Mouse (Mus musculus): Measurements from ENCODE around the gene Dolpp1. TPM values are rescaled to one million over a fixed set of nuclear protein-coding genes. Genes with fewer than 3 reads are reported as not detected.

Gene Dolpp1
- 24.4 and 42.0 TPM in 2 replicates for polyA plus RNA-seq (2012; ENCODE audit: insufficient read depth, low replicate concordance)

DNA sequence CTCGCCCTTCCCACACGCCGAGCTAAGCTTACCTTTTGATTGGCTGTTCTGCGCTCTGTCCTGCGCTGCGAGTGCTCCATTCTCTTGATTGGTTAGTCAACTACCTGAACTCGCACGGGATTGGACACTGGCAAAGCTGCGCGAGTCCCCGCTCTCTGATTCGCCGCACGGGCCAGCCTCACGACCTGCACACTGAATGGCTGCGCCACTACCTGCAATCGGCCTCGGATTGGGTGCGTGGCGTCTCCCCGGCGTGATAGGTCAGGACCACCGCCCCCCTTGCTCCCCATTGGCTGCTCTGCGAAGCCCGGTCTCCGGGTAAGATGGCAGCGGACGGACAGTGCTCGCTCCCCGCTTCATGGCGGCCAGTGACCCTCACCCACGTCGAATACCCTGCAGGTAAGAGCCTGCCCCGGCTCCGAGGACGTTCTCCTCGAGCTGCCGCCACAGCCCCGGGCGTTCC is at the start of gene Dolpp1:
TSS of gene Dolpp1 (plus strand) at position 141 of the 463 bp plus-strand sequence.
- no peak for TF ChIP-seq GATA1 (IDR thresholded peaks at IDR 0.05; ENCODE audit: borderline replicate concordance, low read length)
- TF ChIP-seq FLI1 (IDR thresholded peaks at IDR 0.05; ENCODE audit: low read length), result no peak
- peaks cover 56% of the 10 kb centered on the region for H3K4me1 ChIP-seq

DNA sequence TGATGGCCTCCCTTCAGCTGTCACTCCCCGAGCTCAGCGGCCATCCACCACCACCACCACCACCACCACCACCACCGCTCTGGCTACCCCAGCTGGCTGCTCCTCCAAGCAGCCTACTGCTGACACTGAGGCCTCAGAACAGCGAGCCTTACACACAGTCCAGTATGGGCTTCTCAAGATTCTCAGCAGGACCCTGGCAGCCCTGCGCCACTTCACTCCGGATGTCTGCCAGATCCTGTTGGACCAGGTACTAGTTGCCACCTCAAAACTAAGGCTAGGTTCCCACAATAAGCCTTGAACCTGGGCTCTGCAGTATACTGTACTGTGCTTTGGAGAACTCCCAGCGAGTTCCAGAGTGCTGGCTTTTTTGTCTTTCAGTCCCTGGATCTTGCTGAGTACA is 49.5 kb upstream of the Dolpp1 start:
- no peaks in the 10 kb centered on the region for H3K9me3 ChIP-seq
- TF ChIP-seq FLI1 (IDR thresholded peaks at IDR 0.05; ENCODE audit: low read length), result no peak
- TF ChIP-seq GATA1 (IDR thresholded peaks at IDR 0.05; ENCODE audit: borderline replicate concordance, low read length), result no peak
- H3K36me3 ChIP-seq (replicated peaks; ENCODE audit: low read length), result peaks cover 99% of the 10 kb centered on the region

More for the DNA sequence above, at the start of gene Dolpp1:
- peaks cover 7% of the 10 kb centered on the region; the same call in 1 of the 2 replicates for H3K9me3 ChIP-seq
- no peaks in the 10 kb centered on the region for H3K27me3 ChIP-seq (replicated peaks)
- peak within 1 kb of the TSS; percentile 96 for H3K4me3 ChIP-seq (replicated peaks)
- H3K36me3 ChIP-seq (replicated peaks; ENCODE audit: low read length), result peaks cover 52% of the 10 kb centered on the region

DNA sequence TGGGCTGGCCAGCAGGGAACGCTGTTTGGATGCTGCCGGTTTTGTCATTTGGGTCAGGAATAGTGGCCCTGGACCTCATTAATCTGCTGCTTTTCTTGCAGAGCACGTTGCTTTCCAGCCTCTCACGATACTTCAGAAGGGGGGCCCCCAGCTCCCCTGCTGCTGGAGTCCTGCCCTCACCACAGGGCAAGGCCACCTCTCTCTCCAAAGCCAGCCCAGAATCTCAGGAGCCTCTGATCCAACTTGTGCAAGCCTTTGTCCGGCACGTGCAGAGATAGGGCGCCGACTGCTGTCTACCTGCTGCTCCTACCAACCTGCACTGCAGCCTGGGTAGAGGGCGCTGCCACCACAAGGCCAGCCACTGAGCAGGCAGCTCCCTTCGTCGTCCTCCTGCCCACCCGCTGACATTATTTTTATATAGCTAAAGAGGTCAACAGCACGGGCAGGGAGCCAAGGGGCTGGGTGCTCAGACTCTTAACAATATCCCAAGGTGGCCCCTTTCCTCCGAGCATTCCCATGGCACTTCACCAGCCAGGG is 48.4 kb upstream of the Dolpp1 start:
- Histone ChIP-seq H3K9me3 (no peaks in the 10 kb centered on the region), H3K4me1 (peaks cover 12% of the 10 kb centered on the region), H3K4me3 (replicated peaks) (no peak overlapping the region), H3K27me3 (replicated peaks) (no peaks in the 10 kb centered on the region), H3K36me3 (replicated peaks; ENCODE audit: low read length) (peaks cover 100% of the 10 kb centered on the region)
- no peak for TF ChIP-seq FLI1 (IDR thresholded peaks at IDR 0.05; ENCODE audit: low read length)
- TF ChIP-seq GATA1 (IDR thresholded peaks at IDR 0.05; ENCODE audit: borderline replicate concordance, low read length), result no peak

More for the DNA sequence above, 49.5 kb upstream of the Dolpp1 start:
- Histone ChIP-seq H3K27me3 (replicated peaks) (no peaks in the 10 kb centered on the region), H3K4me1 (peaks cover 11% of the 10 kb centered on the region), H3K4me3 (replicated peaks) (no peak overlapping the region)

DNA sequence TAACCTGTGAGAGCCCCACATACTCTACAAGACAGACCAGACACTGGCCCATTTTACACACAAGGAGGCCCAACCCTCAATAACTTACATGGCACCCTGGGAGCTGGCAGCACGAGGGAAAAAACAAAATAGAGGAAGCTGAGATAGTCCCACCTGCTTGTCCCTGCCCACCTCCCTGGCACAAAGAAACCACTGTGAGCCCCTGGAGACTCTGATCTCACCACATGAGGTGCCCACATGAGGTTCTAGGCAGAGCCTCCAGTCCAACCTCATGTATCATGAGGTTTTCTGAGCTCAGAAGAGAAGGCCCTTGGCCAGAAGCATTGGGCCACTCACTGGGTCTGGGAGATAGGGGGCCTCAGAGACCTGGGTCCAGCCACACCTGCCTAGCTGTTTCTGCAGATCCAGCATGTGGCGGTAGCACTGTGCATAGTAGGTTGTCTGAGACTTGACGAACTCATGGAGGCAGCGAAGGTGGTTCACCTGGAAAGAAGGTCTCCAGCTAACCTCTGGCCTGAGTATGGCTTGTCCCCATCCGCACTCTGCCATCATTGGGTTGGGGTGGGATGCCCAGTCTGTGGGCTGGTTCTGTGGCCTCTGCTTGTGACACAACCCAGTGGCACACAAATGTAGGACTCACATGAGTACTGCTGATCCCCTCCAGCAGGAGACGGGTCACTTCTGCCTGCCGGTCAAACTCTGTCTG is 45.9 kb upstream of the Dolpp1 start:
- Histone ChIP-seq H3K27me3 (replicated peaks) (no peaks in the 10 kb centered on the region), H3K9me3 (no peaks in the 10 kb centered on the region), H3K4me3 (replicated peaks) (no peak overlapping the region), H3K4me1 (peaks cover 36% of the 10 kb centered on the region), H3K36me3 (replicated peaks; ENCODE audit: low read length) (peaks cover 100% of the 10 kb centered on the region)
- TF ChIP-seq FLI1 (IDR thresholded peaks at IDR 0.05; ENCODE audit: low read length) (no peak), GATA1 (IDR thresholded peaks at IDR 0.05; ENCODE audit: borderline replicate concordance, low read length) (no peak)

DNA sequence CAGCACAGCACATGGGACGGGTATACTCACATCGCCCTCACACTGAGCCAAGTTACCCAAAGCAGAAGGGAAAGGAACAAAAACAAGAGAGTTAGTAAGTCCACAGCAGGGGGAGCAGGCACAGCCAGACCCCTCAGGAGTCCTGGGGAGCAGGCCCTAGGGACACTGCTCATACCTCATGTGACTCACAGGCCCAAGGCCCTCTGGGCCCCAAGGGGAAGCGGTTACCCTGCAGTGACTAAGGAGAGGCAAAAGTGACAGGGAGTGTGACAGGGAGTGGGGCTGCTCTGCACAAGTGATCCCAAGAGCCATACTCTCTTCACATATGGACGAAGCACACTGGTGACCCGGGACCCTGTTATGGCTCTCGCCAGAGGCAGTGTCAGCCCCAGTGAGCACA is 42.9 kb upstream of the Dolpp1 start:
- H3K4me1 ChIP-seq, result peaks cover 45% of the 10 kb centered on the region
- H3K27me3 ChIP-seq (replicated peaks), result no peaks in the 10 kb centered on the region
- TF ChIP-seq GATA1 (IDR thresholded peaks at IDR 0.05; ENCODE audit: borderline replicate concordance, low read length) (no peak), FLI1 (IDR thresholded peaks at IDR 0.05; ENCODE audit: low read length) (no peak)
- H3K9me3 ChIP-seq, result no peaks in the 10 kb centered on the region
- peaks cover 93% of the 10 kb centered on the region for H3K36me3 ChIP-seq (replicated peaks; ENCODE audit: low read length)
- H3K4me3 ChIP-seq (replicated peaks), result peak overlapping the region; percentile 1

DNA sequence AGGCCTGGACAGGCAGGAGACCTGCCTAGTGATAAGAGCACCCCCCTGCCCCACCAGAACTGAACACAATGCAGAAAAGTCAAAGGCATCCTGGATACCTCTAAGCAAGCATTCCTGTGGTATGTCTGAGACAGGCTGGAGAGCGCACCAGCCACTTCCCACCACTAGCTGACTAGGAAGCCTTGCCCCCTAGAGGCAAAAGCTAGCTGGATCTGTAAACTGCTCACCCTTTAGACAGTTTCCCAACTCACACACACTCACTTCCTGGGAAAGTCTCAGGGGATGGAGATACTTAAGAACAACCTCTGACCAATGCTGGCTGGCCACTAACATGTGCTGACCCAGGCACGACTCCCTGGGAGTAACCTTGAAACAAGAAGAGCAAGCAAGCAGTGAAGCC is 40.9 kb upstream of the Dolpp1 start:
- H3K4me1 ChIP-seq, result peaks cover 56% of the 10 kb centered on the region
- TF ChIP-seq FLI1 (IDR thresholded peaks at IDR 0.05; ENCODE audit: low read length) (no peak), GATA1 (IDR thresholded peaks at IDR 0.05; ENCODE audit: borderline replicate concordance, low read length) (no peak)
- H3K9me3 ChIP-seq, result no peaks in the 10 kb centered on the region
- H3K27me3 ChIP-seq (replicated peaks), result no peaks in the 10 kb centered on the region
- no peak overlapping the region for H3K4me3 ChIP-seq (replicated peaks)
- peaks cover 92% of the 10 kb centered on the region for H3K36me3 ChIP-seq (replicated peaks; ENCODE audit: low read length)

DNA sequence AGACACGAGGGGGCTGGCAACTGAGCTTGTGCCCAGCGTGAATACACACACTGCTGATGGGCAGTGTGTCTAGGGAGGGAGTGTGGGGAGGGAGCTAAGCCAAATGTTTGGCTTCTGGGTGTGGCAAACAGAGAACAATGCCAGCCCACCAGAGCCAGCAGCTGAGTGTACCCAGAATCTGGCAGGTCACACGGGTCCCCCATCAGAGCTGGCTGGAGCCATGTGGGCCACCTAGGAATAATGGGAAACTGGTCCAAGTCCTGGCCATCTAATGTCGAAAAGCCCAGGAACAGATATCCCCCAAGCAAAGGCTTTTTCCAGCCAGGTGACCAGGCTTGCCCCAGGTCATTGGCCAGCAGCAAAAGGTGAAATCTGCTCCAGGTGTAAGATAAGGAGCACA is 36.2 kb upstream of the Dolpp1 start:
- no peaks in the 10 kb centered on the region for H3K27me3 ChIP-seq (replicated peaks)
- no peak for TF ChIP-seq GATA1 (IDR thresholded peaks at IDR 0.05; ENCODE audit: borderline replicate concordance, low read length)
- TF ChIP-seq FLI1 (IDR thresholded peaks at IDR 0.05; ENCODE audit: low read length), result no peak
- H3K36me3 ChIP-seq (replicated peaks; ENCODE audit: low read length), result peaks cover 62% of the 10 kb centered on the region
- peaks cover 64% of the 10 kb centered on the region for H3K4me1 ChIP-seq
- H3K9me3 ChIP-seq, result no peaks in the 10 kb centered on the region
- H3K4me3 ChIP-seq (replicated peaks), result no peak overlapping the region

DNA sequence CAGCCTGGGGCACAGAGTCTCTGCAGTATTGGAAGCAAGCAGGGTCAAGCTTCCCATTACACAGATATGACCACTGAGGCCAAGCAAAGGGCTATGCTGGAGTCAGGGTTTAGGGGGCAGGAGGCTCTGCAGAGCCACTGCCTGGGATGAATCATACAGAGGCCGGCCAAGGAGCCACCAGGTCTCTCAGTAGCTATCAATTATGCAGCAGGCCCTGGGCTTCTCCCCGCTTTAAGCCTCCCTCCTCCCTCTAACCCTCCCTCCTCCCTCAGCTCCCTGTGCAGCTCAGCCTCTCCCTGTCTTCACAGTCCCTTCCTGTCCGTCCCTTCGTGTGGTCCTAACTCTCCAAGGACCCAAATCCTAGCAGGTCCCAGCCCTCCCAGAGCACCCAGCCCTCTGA is 35.8 kb upstream of the Dolpp1 start:
- TF ChIP-seq FLI1 (IDR thresholded peaks at IDR 0.05; ENCODE audit: low read length) (no peak), GATA1 (IDR thresholded peaks at IDR 0.05; ENCODE audit: borderline replicate concordance, low read length) (no peak)
- no peaks in the 10 kb centered on the region for H3K9me3 ChIP-seq
- peaks cover 60% of the 10 kb centered on the region for H3K4me1 ChIP-seq
- no peaks in the 10 kb centered on the region for H3K27me3 ChIP-seq (replicated peaks)
- H3K36me3 ChIP-seq (replicated peaks; ENCODE audit: low read length), result peaks cover 58% of the 10 kb centered on the region
- H3K4me3 ChIP-seq (replicated peaks), result peak overlapping the region; percentile 28

DNA sequence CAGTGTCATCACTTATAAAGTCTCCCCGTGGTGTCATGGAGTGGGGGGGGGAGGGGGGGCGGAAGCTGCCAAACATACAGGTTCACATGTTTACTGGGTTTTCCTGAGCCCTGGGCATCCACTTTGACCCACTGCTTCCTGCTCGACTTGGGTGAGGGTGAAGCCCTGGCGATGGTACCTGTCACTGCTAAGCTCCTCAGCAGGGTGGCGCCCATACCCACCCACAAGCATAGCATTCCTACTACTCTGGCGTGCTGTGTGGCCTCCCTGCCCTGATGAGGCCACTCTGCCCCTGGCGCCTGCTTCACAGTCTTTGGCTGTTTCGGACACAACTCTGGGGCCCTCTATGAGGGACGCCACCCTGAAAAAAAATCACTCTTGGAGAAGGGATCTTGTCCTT is 35.1 kb upstream of the Dolpp1 start:
- TF ChIP-seq FLI1 (IDR thresholded peaks at IDR 0.05; ENCODE audit: low read length) (no peak), GATA1 (IDR thresholded peaks at IDR 0.05; ENCODE audit: borderline replicate concordance, low read length) (no peak)
- peaks cover 57% of the 10 kb centered on the region for H3K4me1 ChIP-seq
- no peaks in the 10 kb centered on the region for H3K27me3 ChIP-seq (replicated peaks)
- H3K4me3 ChIP-seq (replicated peaks), result peak overlapping the region; percentile 53
- H3K36me3 ChIP-seq (replicated peaks; ENCODE audit: low read length), result peaks cover 57% of the 10 kb centered on the region
- H3K9me3 ChIP-seq, result no peaks in the 10 kb centered on the region

All from megakaryocyte, embryonic 14.5 days (primary cell).